Mouse (Mus musculus) hindbrain, embryonic 16.5 days (tissue): ENCODE measurements around the gene Impad1. TPM values are rescaled to one million over a fixed set of nuclear protein-coding genes. Genes with fewer than 3 reads are reported as not detected.

Experiments
- ATAC-seq: fragments of 200-750 bp; cut with Nextera tagmentation; 2 replicates; pipeline ENCODE4 v1.8.0; 2017; ENCODE audit warnings: moderate TSS enrichment, moderate library complexity
- H3K27ac ChIP-seq: fragments of 300-500 bp; sonication (generic); 2 replicates; pipeline ENCODE4 v1.5.1; 2014; ENCODE audit warnings: low read depth, mild to moderate bottlenecking, control low read depth, low read length, moderate library complexity
- H3K27me3 ChIP-seq: fragments of 300-500 bp; sonication (generic); replicated peaks from 2 replicates; pipeline ENCODE4 v1.6.1; 2014; ENCODE audit warnings: low read length; ENCODE audit not compliant: control insufficient read depth, insufficient read depth
- H3K36me3 ChIP-seq: fragments of 300-500 bp; sonication (generic); 2 replicates; pipeline ENCODE4 v1.6.1; 2014; ENCODE audit warnings: mild to moderate bottlenecking, low read length, moderate library complexity, mixed read lengths; ENCODE audit not compliant: control insufficient read depth, insufficient read depth
- H3K4me1 ChIP-seq: fragments of 300-500 bp; sonication (generic); 2 replicates; pipeline ENCODE4 v1.6.1; 2014; ENCODE audit warnings: low read depth, low read length; ENCODE audit not compliant: control insufficient read depth, insufficient read depth
- H3K4me2 ChIP-seq: fragments of 300-500 bp; sonication (generic); 2 replicates; pipeline ENCODE4 v1.6.1; 2014; ENCODE audit warnings: mild to moderate bottlenecking, low read length, control low read depth, moderate library complexity
- H3K4me3 ChIP-seq: fragments of 300-500 bp; sonication (generic); 2 replicates; pipeline ENCODE4 v1.5.1; 2014; ENCODE audit warnings: mild to moderate bottlenecking, low read length, control low read depth, moderate library complexity
- H3K9ac ChIP-seq: fragments of 300-500 bp; sonication (generic); 2 replicates; pipeline ENCODE4 v1.6.1; 2014; ENCODE audit warnings: low read depth, mild to moderate bottlenecking, control low read depth, low read length, moderate library complexity
- H3K9me3 ChIP-seq: fragments of 300-500 bp; sonication (generic); 2 replicates; pipeline ENCODE4 v1.6.1; 2014; ENCODE audit warnings: mild to moderate bottlenecking, low read length, moderate library complexity; ENCODE audit not compliant: control insufficient read depth
- WGBS: fragments of 180-500 bp; shearing (Covaris S2); extraction: QIAGEN DNeasy Blood & Tissue Kit; methylation state at CpG from one replicate; pipeline ENCODE4 v1.1.7; 2014; 5-methylcytosine and 5-hydroxymethylcytosine counted together
- polyA plus RNA-seq: library from polyadenylated mRNA; unstranded; fragments of >200 nt; fragmentation: Nextera tagmentation; extraction: Ambion mirVana; gene quantifications from 2 replicates; pipeline ENCODE4 v1.2.1, GENCODE M21; 2015

The Impad1 gene
- polyA plus RNA-seq, 1 experiment from 2014 or later, result 37.6 TPM

DNA sequence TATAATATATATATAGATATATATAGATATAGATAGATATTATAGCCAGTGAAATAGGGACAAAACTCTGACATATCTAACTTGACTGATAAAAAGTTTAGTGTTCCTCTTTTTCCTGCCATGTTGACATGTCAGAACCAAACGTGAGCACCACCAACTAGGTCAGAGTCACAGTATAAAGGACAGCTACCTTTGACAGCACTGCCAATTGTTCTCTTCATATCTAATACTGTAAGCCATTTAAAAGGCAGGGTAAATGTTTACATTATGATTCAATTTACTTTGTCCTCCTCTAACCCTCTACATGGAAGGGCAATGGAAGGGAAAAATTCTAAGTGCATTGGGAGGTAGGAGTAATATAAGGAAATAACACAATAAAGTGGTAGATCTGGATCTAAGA lies 8.8 kb downstream of the Impad1 start:
- Histone ChIP-seq H3K9ac (no peak overlapping the region), H3K27me3 (no peaks in the 10 kb centered on the region), H3K36me3 (peaks cover 8% of the 10 kb centered on the region), H3K4me1 (no peaks in the 10 kb centered on the region), H3K4me2 (no peak overlapping the region), H3K4me3 (no peak overlapping the region), H3K9me3 (no peaks in the 10 kb centered on the region; the same call in 1 of the 2 replicates), H3K27ac (no peak overlapping the region)
- no peak for ATAC-seq
- 95% methylated on average over 1 of the region's 1 CpGs for WGBS

GRCm38 (mm10) chr4:4783686-4783957 lies 9.5 kb downstream of the Impad1 start:
- no peak overlapping the region for H3K4me2 ChIP-seq
- no peak for ATAC-seq
- no peak overlapping the region for H3K4me3 ChIP-seq
- no peaks in the 10 kb centered on the region; the same call in 1 of the 2 replicates for H3K9me3 ChIP-seq
- H3K27me3 ChIP-seq, result no peaks in the 10 kb centered on the region
- H3K36me3 ChIP-seq, result peaks cover 8% of the 10 kb centered on the region
- H3K27ac ChIP-seq, result no peak overlapping the region
- no peaks in the 10 kb centered on the region for H3K4me1 ChIP-seq
- H3K9ac ChIP-seq, result no peak overlapping the region

GRCm38 (mm10) chr4:4782882-4783685 lies 10.1 kb downstream of the Impad1 start:
- Histone ChIP-seq H3K4me1 (no peaks in the 10 kb centered on the region), H3K4me3 (no peak overlapping the region), H3K9me3 (no peaks in the 10 kb centered on the region; the same call in 1 of the 2 replicates), H3K9ac (no peak overlapping the region), H3K27me3 (no peaks in the 10 kb centered on the region), H3K36me3 (peaks cover 8% of the 10 kb centered on the region; the same call in 1 of the 2 replicates), H3K4me2 (no peak overlapping the region), H3K27ac (no peak overlapping the region)
- no peak for ATAC-seq
- WGBS, result 95% methylated on average over 4 of the region's 4 CpGs

- ATAC-seq, result no peak
These were observed 13.8 kb downstream of the Impad1 start for GRCm38 (mm10) chr4:4779265-4779770.

GRCm38 (mm10) chr4:4771523-4772114 lies 21.5 kb downstream of the Impad1 start:
- 73% methylated on average over 2 of the region's 2 CpGs for WGBS
- Histone ChIP-seq H3K9me3 (no peaks in the 10 kb centered on the region), H3K4me2 (no peak overlapping the region), H3K4me1 (no peaks in the 10 kb centered on the region), H3K27ac (no peak overlapping the region), H3K36me3 (peaks cover 19% of the 10 kb centered on the region), H3K9ac (no peak overlapping the region), H3K27me3 (no peaks in the 10 kb centered on the region), H3K4me3 (no peak overlapping the region)
- ATAC-seq, result peak; percentile 67; the same call in 1 of the 2 replicates

More at GRCm38 (mm10) chr4:4779265-4779770, 13.8 kb downstream of the Impad1 start:
- Histone ChIP-seq H3K9ac (no peak overlapping the region), H3K36me3 (peaks cover 15% of the 10 kb centered on the region), H3K27ac (no peak overlapping the region), H3K4me1 (no peaks in the 10 kb centered on the region), H3K4me2 (no peak overlapping the region), H3K9me3 (no peaks in the 10 kb centered on the region; the same call in 1 of the 2 replicates), H3K27me3 (no peaks in the 10 kb centered on the region), H3K4me3 (no peak overlapping the region)

DNA sequence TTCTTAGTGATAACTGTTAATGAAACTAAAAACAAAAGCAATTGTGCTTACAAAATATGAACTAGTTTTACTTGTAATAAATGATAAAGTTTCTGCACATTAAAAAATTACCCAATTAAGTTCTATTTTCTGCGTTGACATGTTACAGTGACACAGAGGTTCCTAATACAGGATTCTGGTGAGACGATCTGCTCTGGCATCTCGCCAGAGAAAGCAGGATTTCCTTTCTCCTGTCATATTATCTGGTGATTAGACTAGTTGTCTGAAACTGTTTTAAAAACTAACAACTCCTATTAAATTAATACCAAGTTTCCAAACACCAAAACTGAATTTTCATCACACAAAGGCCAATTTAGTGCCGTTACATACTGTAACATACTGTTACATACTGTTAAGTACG lies 27.3 kb downstream of the Impad1 start:
- no peak overlapping the region for H3K4me3 ChIP-seq
- H3K4me2 ChIP-seq, result no peak overlapping the region
- WGBS, result 71% methylated on average over 5 of the region's 5 CpGs
- no peak overlapping the region for H3K9ac ChIP-seq
- H3K9me3 ChIP-seq, result no peaks in the 10 kb centered on the region
- H3K27me3 ChIP-seq, result no peaks in the 10 kb centered on the region
- no peaks in the 10 kb centered on the region for H3K4me1 ChIP-seq
- no peak overlapping the region for H3K27ac ChIP-seq
- H3K36me3 ChIP-seq, result peaks cover 11% of the 10 kb centered on the region
- ATAC-seq, result no peak

- Histone ChIP-seq H3K27me3 (no peaks in the 10 kb centered on the region), H3K36me3 (no peaks in the 10 kb centered on the region), H3K9me3 (no peaks in the 10 kb centered on the region), H3K9ac (no peak overlapping the region), H3K4me2 (no peak overlapping the region), H3K27ac (no peak overlapping the region), H3K4me1 (no peaks in the 10 kb centered on the region), H3K4me3 (no peak overlapping the region)
- 91% methylated on average over 4 of the region's 4 CpGs for WGBS
- no peak for ATAC-seq
These were observed 34.8 kb downstream of the Impad1 start for GRCm38 (mm10) chr4:4758376-4758775.

DNA sequence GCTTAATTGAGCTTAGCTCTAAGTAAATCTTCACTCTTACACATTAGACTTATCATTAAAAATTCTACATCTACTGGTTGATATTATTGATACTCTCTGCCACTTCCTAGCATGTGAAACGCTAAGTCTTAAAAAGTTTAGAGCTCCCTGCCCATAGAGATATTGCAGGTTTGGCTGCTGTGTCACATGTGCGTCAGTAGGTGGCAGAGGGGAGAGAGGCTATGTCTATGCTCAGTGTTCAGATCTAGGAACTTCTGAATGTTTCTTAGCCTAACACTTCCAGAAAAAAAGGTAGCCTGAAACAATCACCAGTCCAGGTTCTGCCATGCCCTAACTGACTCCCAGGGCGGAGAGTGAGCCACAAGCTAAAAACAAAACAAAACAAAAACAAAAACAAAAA lies 63.7 kb downstream of the Impad1 start:
- no peak overlapping the region for H3K4me3 ChIP-seq
- 67% methylated on average over 3 of the region's 3 CpGs for WGBS
- no peaks in the 10 kb centered on the region for H3K9me3 ChIP-seq
- no peaks in the 10 kb centered on the region for H3K4me1 ChIP-seq
- no peak overlapping the region for H3K27ac ChIP-seq
- H3K9ac ChIP-seq, result no peak overlapping the region
- no peaks in the 10 kb centered on the region for H3K36me3 ChIP-seq
- no peaks in the 10 kb centered on the region for H3K27me3 ChIP-seq
- no peak overlapping the region for H3K4me2 ChIP-seq
- ATAC-seq, result no peak

- H3K9ac ChIP-seq, result no peak overlapping the region
- no peaks in the 10 kb centered on the region for H3K9me3 ChIP-seq
- ATAC-seq, result no peak
- no peak overlapping the region for H3K4me3 ChIP-seq
- no peaks in the 10 kb centered on the region for H3K4me1 ChIP-seq
- H3K27me3 ChIP-seq, result no peaks in the 10 kb centered on the region
- H3K27ac ChIP-seq, result no peak overlapping the region
- 83% methylated on average over 3 of the region's 3 CpGs for WGBS
- H3K4me2 ChIP-seq, result no peak overlapping the region
- no peaks in the 10 kb centered on the region for H3K36me3 ChIP-seq
These were observed 66.8 kb downstream of the Impad1 start for GRCm38 (mm10) chr4:4726241-4726776.
